Mouse (Mus musculus) heart, postnatal 14 days (tissue): ENCODE measurements around the gene Cd93. TPM values are rescaled to one million over a fixed set of nuclear protein-coding genes. Genes with fewer than 3 reads are reported as not detected.

Experiments
- DNase-seq, 2 experiments: peaks; one replicate each; pipeline ENCODE4 v3.0.0; 2021 to 2022
- intact Hi-C: fragments of 180-260 bp; cut with DNase I; formaldehyde crosslinking; loops from one replicate; pipeline ENCODE4 v1.15.1; 2025
- total RNA-seq, 2 experiments: library from RNA; stranded (reverse); gene quantifications; 2 replicates each; pipeline ENCODE4 v1.2.3; 2021

Cd93 gene
- total RNA-seq, 2 experiments from 2014 or later: 123 to 126 TPM

DNA sequence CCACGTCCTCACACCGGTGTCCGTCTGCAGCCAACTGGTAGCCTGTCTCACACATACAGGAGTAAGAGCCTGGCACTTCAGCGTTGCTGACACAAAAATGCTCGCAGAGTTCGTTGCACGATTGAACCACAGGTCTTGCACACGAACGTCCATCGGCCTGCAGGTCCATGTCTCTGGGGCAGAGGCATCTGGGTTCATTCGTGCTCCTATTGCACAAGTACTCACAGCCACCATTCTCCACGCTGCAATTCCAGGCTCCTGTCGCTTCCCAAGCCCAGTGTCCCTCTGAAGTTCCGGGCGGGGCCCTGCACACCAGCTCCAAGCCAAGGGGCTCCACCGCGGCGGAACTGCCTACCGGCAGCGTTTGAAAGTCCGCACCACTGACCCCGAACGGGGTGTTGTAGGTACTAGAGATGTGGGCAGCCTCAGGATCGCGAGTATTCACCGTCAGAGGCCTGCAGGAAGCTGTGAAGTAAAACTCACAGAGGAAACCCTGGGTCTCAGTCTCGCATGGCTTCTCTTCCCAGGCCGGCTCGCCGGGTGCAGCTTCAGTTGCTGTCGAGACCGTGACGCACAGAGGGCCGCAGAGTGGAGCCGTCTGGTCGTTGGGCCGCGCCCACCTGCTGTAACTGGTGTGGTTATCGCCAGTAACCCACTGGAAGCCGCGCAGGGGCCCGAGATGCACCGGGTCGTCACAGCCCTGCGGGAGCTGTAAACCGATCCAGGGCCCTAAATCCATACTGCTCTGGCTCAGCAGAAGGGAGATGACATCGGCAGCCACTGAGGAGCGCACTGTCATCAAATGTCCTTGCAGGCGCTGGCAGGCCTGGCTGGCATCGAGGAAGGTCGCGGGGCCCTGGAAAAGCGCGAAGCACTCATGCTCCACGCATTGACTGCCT lies 36.1 kb downstream of the Cd93 start:
- intact Hi-C loops: loop anchor here (5.0 to 10.0 kb wide), 6 partner anchors 130 to 285 kb away; no protein-coding TSS in a partner anchor
- DNase-seq: peak; percentile 54 to 64

DNA sequence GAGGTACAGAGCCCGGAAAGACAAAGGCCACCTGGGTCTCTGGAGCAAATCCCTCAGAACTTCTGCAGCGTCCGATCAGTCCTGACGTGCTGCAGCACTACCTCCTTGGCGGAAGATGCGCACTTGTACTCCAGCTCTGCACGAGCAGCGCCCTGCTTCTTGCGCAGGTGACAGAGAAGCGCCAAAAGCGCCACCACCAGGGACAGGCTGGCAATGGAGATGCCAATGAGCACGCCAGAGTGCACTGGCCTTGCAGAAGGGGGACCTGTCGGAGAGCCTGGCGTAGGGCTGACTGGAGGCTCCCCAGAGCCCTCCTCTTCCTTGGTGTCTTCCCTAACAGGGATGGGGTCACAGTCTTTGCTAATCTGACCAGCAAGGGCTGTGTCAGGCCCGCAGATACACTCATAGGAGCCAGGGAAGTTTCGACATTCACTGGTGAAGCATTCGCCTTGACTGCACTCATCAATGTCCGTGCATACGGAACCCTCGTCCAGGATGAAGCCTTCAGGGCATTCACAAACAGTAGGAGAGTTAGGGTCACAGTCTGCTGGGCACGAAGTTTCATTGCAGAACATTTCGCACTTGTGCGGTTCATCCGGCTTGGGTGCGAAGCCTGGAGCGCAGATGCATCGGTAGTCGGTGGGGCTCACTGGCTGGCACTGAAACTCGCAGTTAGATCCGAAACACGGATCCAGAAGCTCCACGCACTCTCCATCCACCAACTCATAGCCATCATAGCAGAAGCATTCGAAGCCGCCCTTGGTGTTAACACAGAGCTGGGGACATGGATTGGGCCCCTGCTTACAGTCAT lies 37.0 kb downstream of the Cd93 start:
- intact Hi-C loops: loop anchor here (5.0 to 10.0 kb wide), 6 partner anchors 131 to 284 kb away; no protein-coding TSS in a partner anchor
- DNase-seq: peak; percentile 51 to 53

DNA sequence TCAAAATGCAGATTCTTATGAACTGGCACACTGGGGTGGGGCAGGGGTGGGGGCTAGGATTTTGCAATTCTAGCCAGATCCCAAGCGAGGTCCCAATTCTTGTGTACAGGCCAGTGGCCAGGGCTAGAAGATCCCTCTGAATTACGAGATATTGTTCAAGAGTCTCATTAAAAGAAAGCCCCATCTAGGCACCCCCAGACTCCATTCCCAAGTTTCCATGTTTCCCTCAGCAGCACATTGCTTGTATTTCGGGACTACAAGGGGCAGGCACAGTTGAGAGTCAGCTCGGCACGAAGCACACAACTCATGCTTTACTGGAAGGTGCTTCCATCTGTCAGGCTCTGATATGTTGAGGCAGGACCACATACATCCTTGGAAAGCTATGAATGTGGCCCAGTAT lies 38.5 kb downstream of the Cd93 start:
- DNase-seq: no peak
- intact Hi-C loops: loop anchor here (5.0 to 10.0 kb wide), 6 partner anchors 130 to 283 kb away; no protein-coding TSS in a partner anchor

DNA sequence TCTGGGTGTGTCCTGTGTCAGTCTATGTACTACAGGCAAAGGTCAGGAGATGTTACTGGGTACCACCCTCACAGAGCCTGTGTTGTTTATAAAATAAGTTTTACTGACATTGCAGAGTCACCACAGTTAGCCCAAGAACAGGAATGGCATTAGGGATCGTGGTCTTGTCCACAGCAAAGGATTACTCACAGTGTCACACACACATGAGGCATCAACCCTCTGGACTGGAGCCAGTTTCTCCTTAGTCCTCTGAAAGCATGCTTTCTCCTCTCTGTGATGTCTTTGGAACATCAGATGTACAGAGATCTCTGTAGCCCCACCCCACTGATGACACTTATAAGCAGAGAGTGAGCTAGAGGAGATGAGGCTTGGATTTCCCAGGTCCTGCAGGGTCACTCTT lies 41.1 kb downstream of the Cd93 start:
- DNase-seq: no peak
- intact Hi-C loops: loop anchor here (10.0 kb wide), 1 partner anchor 127 kb away; no protein-coding TSS in a partner anchor

DNA sequence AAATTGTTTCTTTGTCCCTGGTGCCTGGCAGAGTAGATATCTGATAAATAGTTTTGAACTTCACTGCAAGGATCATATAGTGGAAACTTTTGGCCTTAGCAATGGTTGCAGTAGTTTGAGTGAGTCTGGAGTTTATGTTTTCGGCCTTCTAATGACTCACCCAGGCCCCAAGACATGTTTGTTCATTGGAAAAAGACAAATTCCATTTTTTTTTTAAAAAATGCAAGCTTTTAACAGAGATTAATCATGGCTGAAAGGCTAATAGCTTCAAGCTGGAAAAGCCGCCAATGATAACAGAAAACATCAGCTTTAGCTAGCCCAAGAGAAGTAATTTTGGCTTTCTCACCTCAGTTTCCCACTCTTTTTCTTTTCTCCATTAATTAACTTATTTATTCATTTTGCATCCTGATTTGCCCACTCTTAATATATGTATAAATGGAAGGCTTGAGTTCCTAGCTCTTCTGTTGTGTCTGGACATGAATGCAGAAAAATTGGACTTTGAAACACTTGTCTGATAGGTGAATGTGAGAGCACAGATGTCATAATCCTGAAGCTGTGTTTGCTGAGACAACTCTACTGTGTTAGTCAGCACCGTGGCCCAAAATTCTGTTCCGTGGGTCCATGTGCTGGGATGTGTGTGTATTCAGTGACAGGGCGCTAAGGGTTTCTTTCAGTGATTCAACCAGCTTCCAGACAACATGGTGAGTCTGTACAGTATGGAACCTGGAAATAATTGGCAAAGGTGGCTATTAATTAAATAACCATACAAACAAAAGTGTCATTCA lies 44.3 kb downstream of the Cd93 start:
- DNase-seq: no peak
- intact Hi-C loops: loop anchor here (5.0 kb wide), 1 partner anchor 52 kb away; no protein-coding TSS in a partner anchor

DNA sequence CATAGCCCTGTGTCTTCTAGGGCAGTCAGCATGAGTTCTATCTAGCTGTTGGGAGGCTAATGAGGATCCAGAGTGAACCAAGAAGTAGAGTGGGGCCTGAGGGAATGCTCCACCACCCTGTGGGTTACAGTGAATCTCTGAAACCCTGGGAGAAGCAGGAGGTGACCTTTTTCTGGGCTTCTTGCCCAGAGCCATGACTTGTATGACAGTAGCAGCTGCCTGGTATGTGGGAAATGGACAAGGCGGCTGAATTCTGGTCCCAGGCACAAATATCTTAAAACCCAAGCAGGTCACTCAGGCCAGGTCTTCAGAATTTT lies 45.6 kb downstream of the Cd93 start:
- DNase-seq: peak; percentile 48 to 67
- intact Hi-C loops: loop anchor here (5.0 kb wide), 1 partner anchor 50 kb away; no protein-coding TSS in a partner anchor

DNA sequence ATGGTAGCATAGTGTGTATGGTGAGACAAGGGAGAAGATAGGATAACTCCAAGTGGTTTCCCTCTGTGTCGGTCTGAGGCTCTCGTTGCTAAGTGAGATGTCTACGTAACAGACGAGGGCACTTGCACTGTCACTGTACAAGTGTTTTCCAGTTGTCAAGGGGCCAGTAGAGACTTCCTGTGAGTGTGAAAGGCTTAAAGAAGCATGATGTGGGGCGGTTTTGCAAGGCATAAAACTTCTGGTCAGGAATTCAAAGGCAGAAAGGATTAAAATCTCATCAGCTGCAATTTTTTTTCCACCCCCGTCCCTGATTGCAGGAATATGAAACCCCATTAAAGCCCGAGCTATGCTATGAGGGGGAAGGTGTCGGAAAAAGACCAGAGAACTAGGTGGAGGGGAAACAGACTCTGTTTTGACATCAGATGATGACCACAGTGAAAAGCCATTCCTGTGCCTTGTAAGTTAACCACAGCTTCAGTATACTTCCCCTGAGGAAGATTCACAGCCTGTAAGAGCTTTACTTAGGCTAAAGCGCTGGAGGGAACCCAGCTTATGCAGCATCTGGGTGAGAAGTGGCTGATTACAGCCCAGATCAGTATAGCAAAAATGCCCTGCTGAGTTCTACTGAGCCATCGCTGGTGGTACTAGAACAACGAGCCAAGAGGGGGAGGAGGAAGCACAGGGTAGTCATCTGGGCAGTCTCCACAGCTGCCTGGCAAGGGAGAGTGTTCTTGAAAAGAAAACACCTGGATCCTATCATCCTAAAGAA lies 46.2 kb downstream of the Cd93 start:
- intact Hi-C loops: loop anchor here (5.0 kb wide), 1 partner anchor 50 kb away; no protein-coding TSS in a partner anchor
- peak in 1 of 2 experiments; percentile 21 for DNase-seq

DNA sequence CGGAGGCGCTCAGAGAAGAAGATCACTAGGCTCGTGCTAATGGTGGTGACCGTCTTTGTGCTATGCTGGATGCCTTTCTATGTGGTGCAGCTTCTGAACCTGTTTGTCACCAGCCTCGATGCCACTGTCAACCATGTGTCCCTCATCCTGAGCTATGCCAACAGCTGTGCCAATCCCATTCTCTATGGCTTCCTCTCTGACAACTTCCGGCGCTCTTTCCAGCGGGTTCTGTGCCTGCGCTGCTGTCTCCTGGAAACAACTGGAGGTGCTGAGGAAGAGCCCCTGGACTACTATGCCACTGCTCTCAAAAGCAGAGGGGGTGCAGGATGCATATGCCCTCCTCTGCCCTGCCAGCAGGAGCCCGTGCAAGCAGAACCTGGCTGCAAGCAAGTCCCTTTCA lies 47.2 kb downstream of the Cd93 start:
- no peak for DNase-seq
- intact Hi-C loops: loop anchor here (5.0 kb wide), 1 partner anchor 49 kb away; no protein-coding TSS in a partner anchor

DNA sequence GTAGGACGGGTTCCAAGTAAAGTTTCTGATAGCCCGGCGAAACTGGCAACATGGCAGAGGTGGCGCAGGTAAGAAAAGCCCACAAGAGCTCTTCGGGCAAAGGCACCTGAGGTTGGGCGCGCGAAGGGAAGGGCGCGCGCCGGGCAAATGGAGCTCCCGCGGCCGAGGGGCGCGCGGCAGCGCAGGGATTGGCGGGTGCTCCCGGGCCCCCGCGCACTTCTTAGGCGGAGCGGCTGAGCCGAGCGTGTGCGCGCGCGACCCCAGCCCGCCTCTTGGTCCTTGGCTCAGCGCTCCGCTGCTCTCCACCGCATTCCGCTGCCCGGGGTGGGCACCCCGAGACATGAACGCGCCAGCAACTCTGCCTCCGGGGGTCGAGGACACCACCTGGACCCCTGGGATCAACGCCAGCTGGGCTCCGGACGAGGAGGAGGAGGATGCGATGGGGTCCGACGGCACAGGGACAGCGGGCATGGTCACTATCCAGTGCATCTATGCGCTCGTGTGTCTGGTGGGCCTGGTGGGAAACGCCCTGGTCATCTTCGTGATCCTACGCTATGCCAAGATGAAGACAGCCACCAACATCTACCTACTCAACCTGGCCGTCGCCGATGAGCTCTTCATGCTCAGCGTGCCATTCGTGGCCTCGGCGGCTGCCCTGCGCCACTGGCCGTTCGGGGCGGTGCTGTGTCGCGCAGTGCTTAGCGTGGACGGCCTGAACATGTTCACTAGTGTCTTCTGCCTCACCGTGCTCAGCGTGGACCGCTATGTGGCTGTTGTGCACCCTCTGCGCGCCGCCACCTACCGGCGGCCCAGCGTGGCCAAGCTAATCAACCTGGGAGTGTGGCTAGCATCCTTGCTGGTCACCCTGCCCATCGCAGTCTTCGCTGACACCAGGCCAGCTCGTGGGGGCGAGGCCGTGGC lies 48.0 kb downstream of the Cd93 start, which contains the start of gene Sstr4:
TSS of gene Sstr4 (plus strand) at position 214 of the 921 bp plus-strand sequence.
- peak; percentile 71 for DNase-seq
- intact Hi-C loops: loop anchor here (5.0 kb wide), 1 partner anchor 48 kb away; no protein-coding TSS in a partner anchor

DNA sequence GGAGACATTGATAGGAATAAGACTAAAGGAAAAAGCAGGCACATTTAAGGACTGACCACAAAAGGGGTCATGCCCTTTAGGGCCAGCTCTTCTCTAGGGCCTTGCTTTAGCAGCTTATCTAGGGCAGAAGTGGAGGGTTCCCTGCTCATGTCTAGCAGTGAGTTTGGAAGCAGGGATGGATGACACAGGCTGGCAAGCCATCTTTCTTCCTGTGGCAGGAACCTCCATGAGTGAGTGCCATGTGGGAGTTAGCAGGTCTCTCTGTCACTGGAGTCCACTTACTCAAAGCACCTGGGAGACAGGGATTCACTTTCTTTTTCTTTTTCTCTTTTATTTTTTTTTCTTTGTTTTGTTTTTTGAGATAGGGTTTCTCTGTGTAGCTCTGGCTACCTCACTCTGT lies 49.5 kb downstream of the Cd93 start:
- no peak for DNase-seq
- intact Hi-C loops: no loop called here

DNA sequence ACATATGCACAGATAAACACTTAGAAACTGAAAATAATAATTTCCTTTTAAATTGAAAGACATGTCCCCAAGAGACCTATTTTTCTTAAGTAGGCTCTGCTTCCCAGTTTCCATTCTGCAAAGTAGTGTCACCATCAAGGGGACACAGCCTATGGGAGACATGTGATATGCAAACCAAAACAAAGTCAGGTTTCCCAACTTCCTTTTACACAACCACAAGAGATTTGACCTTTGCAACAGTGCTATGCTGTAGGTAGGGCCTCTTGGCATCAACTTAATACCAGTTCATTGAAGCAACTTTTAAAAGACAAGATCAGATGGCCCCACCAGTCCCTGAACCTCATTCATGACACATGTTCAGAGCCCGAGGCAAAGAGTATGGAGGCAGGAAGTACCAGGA lies 50.2 kb downstream of the Cd93 start:
- intact Hi-C loops: no loop called here
- DNase-seq: no peak

DNA sequence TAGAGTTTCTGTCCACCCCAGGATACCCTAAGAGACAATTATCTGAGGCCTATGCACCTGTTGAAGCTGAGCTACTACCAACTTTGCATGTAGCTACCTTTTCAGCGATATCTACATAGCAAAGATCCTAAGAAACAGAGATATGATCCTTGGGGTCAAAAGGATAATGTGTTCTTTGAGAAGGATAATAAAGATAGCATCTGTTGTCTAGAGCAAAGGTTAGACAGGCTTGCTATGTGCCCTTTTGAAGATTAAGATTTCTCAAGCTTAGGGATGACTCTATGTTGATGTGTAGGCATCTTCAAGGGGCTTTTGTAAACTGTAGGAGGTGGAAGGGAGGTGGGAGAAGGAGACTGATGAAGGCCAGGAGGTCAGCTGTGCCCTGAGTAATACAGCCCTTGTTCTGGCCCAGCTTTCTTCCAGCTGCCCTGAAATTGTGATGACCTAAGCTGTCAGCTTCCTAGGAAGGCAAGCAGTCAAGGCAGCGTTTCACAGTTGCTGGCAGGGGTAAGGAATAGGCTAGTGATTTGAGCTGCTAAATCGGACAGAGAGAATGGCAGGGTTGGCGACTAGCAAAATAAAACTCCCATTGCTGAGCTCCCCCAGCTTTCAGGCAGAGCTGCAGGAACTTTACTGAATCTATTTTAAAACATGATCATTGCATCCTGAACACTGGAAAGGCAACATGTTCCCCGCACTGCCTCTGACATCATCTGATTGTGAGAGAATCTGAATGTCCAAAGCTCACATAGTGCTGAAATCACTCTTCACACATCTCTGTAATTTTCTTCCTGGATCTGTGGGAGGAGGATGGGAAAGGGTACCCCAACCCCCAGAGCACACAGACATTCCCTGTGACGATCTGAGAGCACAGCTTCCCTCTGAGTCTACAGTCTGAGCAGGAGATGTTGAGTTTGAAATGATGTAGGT lies 55.4 kb downstream of the Cd93 start:
- DNase-seq: no peak
- intact Hi-C loops: no loop called here

DNA sequence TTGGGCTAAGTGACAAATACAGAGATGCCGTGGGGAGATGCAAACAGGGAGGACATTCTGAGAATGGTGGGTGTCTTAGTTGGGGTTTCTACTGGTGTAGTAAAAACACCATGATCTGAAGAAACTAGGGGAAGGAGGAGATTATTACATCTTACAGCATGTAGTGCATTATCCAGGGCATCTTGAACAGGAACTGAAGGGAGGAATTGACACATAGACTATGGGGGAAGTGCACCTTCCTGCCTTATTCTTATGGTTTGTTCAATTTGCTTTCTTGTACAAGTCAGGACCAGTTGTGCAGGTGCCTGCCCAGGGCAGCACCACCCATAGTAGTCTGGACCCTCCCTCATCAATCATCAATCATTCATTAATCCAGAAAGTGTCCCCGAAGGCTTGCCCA lies 56.4 kb downstream of the Cd93 start:
- intact Hi-C loops: no loop called here
- no peak for DNase-seq
